Comparison of ENCODE assay signal across 9 mouse cellular contexts in the genomic region with DNA sequence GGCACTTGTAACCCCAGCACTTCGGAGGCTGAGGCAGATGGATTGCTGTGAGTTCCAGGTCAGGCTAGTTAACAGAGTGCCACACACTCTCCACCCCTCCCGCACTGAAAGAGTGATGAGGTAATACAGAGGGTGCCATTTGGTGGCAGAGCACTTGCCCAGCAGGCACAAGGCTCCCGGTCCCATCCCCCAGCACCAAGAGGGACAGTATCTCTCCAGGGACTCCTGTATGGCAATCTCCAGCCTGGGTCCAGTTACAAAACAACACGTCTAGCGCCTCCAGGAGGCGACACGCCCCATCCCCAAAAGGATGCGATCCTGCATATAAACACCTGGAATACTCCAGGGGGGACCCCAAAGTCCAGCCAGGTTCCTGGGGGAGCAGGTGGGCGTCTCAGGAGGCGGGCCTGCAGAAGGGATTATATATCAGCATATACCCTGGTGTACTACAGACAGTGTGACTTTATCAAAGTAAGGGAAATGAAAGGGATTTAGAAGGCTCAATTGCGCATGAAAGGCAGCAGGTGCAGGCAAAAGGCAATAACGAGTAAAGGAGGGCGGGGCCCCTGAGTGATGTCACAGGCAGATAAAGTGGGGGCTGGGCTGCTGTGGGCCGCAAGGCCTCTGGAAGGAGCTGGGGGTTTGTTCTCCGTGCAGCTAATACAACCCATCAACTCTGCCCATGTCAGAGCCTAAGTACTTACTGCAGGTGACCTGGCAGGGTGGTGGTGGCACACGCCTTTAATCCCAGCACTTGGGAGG. TPM values are rescaled to one million over a fixed set of nuclear protein-coding genes. Genes with fewer than 3 reads are reported as not detected.
DNase-seq lines count a peak whose midpoint lies in the region; ATAC-seq and TF ChIP-seq lines count a peak whose summit lies in the region.
"Had no signal": no experiment of that assay in that cellular context is flagged by ENCODE, and none has a peak within 500 bp of the region (broad histone marks: within the 10 kb centered on the region; RNA-seq: fewer than 3 reads in every experiment).

No protein-coding gene starts in this region.

- no peak for ATAC-seq in kidney, postnatal 0 days (replicated peaks; ENCODE audit: low FRiP score, low read depth)
- no peak for ATAC-seq in hindbrain, embryonic 11.5 days (ENCODE audit: low FRiP score)
- no peak; the same call in 1 of the 2 replicates for ATAC-seq in neural tube, embryonic 13.5 days (ENCODE audit: low read depth)

- H3K4me1 ChIP-seq in kidney, postnatal 0 days (replicated peaks; ENCODE audit: insufficient read depth, low read length): peaks cover 50% of the 10 kb centered on the region
- H3K4me1 ChIP-seq in hindbrain, embryonic 11.5 days (replicated peaks; ENCODE audit: control insufficient read depth, insufficient read depth, low read length): peaks cover 22% of the 10 kb centered on the region
- H3K4me1 ChIP-seq in neural tube, embryonic 13.5 days (replicated peaks): peaks cover 95% of the 10 kb centered on the region

- 0 out of 2 replicates have a peak overlapping the region, but pooled peaks have one; percentile 4 for H3K9ac ChIP-seq in kidney, postnatal 0 days (ENCODE audit: low read depth, low read length)
- no peak overlapping the region for H3K9ac ChIP-seq in hindbrain, embryonic 11.5 days (ENCODE audit: low read depth, low read length)
- H3K9ac ChIP-seq in neural tube, embryonic 13.5 days: 0 out of 2 replicates have a peak overlapping the region, but pooled peaks have one; percentile 23
- H3K9ac ChIP-seq: limb, embryonic 13.5 days had no signal

- no peak overlapping the region for H3K4me3 ChIP-seq in kidney, postnatal 0 days (replicated peaks; ENCODE audit: low read depth, low read length)
- no peak overlapping the region for H3K4me3 ChIP-seq in hindbrain, embryonic 11.5 days (ENCODE audit: low read depth, low read length)
- H3K4me3 ChIP-seq in neural tube, embryonic 13.5 days: no peak overlapping the region
- H3K4me3 ChIP-seq: limb, embryonic 13.5 days had no signal

- DNase-seq in kidney, postnatal 0 days (ENCODE audit: low spot score): no peak
- no peak for DNase-seq in kidney, postnatal 14 days
- peak; percentile 88 for DNase-seq in brain, adult 2 months (ENCODE audit: low read depth, low spot score)
- DNase-seq in hindbrain, embryonic 11.5 days (ENCODE audit: low spot score): no peak
- no peak for DNase-seq in spleen, adult 12 weeks (ENCODE audit: low spot score)
- no peak for DNase-seq in lung, postnatal 14 days
- DNase-seq in urinary bladder, postnatal 25 days (ENCODE audit: low spot score): no peak

- peaks cover 19% of the 10 kb centered on the region for H3K36me3 ChIP-seq in kidney, postnatal 0 days (ENCODE audit: insufficient read depth, low read length)
- H3K36me3 ChIP-seq in hindbrain, embryonic 11.5 days (ENCODE audit: control insufficient read depth, insufficient read depth, low read length): no peaks in the 10 kb centered on the region
- H3K36me3 ChIP-seq in neural tube, embryonic 13.5 days: peaks cover 26% of the 10 kb centered on the region

- no peaks in the 10 kb centered on the region for H3K9me3 ChIP-seq in kidney, postnatal 0 days (replicated peaks; ENCODE audit: low read length)
- no peaks in the 10 kb centered on the region for H3K9me3 ChIP-seq in hindbrain, embryonic 11.5 days (ENCODE audit: control insufficient read depth, low read length)
- no peaks in the 10 kb centered on the region for H3K9me3 ChIP-seq in neural tube, embryonic 13.5 days
- H3K9me3 ChIP-seq: limb, embryonic 13.5 days had no signal

- no peak for TF ChIP-seq CTCF in kidney, postnatal 0 days (IDR thresholded peaks at IDR 0.05; ENCODE audit: low read depth)

- no peak overlapping the region for H3K4me2 ChIP-seq in kidney, postnatal 0 days (ENCODE audit: low read length)
- no peak overlapping the region for H3K4me2 ChIP-seq in hindbrain, embryonic 11.5 days (replicated peaks; ENCODE audit: low read depth, low read length)
- no peak overlapping the region for H3K4me2 ChIP-seq in neural tube, embryonic 13.5 days
- H3K4me2 ChIP-seq: limb, embryonic 13.5 days had no signal

- 0 out of 2 replicates have a peak overlapping the region, but pooled peaks have one; percentile 98 for H3K27ac ChIP-seq in kidney, postnatal 0 days
- peak overlapping the region; percentile 42; the same call in 1 of the 2 replicates for H3K27ac ChIP-seq in hindbrain, embryonic 11.5 days (ENCODE audit: low read depth, low read length)
- H3K27ac ChIP-seq in neural tube, embryonic 13.5 days (replicated peaks): peak overlapping the region; percentile 72
- H3K27ac ChIP-seq: limb, embryonic 13.5 days had no signal

- H3K27me3 ChIP-seq in kidney, postnatal 0 days (ENCODE audit: insufficient read depth, low read length): no peaks in the 10 kb centered on the region
- H3K27me3 ChIP-seq in hindbrain, embryonic 11.5 days (ENCODE audit: control insufficient read depth, insufficient read depth, low read length): no peaks in the 10 kb centered on the region
- H3K27me3 ChIP-seq in neural tube, embryonic 13.5 days: no peaks in the 10 kb centered on the region
- H3K27me3 ChIP-seq: limb, embryonic 13.5 days had no signal

- 42% methylated on average over 16 of the region's 16 CpGs for WGBS in kidney, postnatal 0 days
- 62% methylated on average over 16 of the region's 16 CpGs for WGBS in hindbrain, embryonic 11.5 days
- WGBS in neural tube, embryonic 13.5 days: 27% methylated on average over 16 of the region's 16 CpGs

RNA-seq across cellular contexts. Expression of a gene that starts 44.4 kb away (rescaled TPM):
- polyA plus RNA-seq in kidney, postnatal 0 days (2015; fragmentation: Nextera tagmentation; extraction: Ambion mirVana): 39.6 and 41.7 TPM in 2 replicates
- 41.9 and 52.9 TPM in 2 replicates for polyA plus RNA-seq in hindbrain, embryonic 11.5 days (2014; fragmentation: Nextera tagmentation; extraction: Ambion mirVana)
- polyA plus RNA-seq in neural tube, embryonic 13.5 days (2015; fragmentation: Nextera tagmentation; extraction: Ambion mirVana): 69.0 and 73.2 TPM in 2 replicates

Comparison
In these comparisons a context has a peak if more than half of its experiments do, and no peak if none do; other contexts are left out.
1. H3K27ac ChIP-seq: peak in every context shown above with its lines; median percentile 98 in kidney, postnatal 0 days; 72 in neural tube, embryonic 13.5 days; 42 in hindbrain, embryonic 11.5 days.